Mouse (Mus musculus) heart, adult 2 months (tissue): Measurements from ENCODE around the gene Slc4a5.

Experiments
- CTCF ChIP-seq: fragments of 200-600 bp; IDR thresholded peaks from 2 replicates; pipeline ENCODE4 v1.8.1; 2022; ENCODE audit warnings: antibody characterized with exemption, mild to moderate bottlenecking, moderate library complexity
- EP300 ChIP-seq: fragments of 200-500 bp; IDR thresholded peaks from 2 replicates; pipeline ENCODE4 v1.6.1; 2011; ENCODE audit warnings: low read depth, low read length, control low read depth; ENCODE audit not compliant: insufficient read depth

DNA sequence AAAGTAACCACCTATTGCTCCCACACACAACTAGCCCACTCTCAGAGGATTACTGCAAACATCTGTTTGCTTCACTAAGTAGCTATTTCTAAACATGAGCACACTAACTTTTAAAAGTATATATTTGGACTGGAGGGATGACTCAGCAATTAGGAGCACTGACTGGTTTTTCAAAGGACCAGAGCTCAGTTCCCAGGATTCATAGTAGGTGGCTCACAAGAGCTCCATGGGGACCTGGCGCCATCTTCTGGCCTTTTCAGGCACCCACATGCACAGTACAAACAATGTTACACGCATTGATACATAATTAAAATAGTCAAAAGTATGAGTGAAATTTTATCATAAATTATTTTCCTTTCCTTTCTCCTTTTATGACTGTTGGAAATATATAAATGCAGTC, 59.3 kb downstream of the Slc4a5 start:
- TF ChIP-seq CTCF, result peak; percentile 75
- no peak for TF ChIP-seq EP300
